Mouse (Mus musculus) MEL (cell line): ENCODE data around the gene Hoxa5. TPM values are rescaled to one million over a fixed set of nuclear protein-coding genes. Genes with fewer than 3 reads are reported as not detected.

Experiments used
- DNase-seq: peaks from one replicate; pipeline ENCODE4 v3.0.0; 2011; ENCODE audit warnings: low read depth, low spot score
- H3K27ac ChIP-seq: 2 replicates; pipeline ENCODE4 v1.5.1; 2012; ENCODE audit warnings: low read depth, mild to moderate bottlenecking, control low read depth, low read length, moderate library complexity; ENCODE audit not compliant: control insufficient read depth
- H3K27me3 ChIP-seq, 2 experiments: fragments of 150-350 bp in 1 of 2; sonication (generic) in 1 of 2; 2 replicates each; pipeline ENCODE4 v1.6.1; 2012; ENCODE audit warnings: low read length in 2 of 2, mild to moderate bottlenecking in 2 of 2, improper control_type of control experiment in 1 of 2, moderate library complexity in 1 of 2; ENCODE audit not compliant: insufficient read depth in 2 of 2, control insufficient read depth in 1 of 2
- H3K36me3 ChIP-seq, 2 experiments: 2 replicates each; pipeline ENCODE4 v1.6.1; 2012 to 2014; ENCODE audit warnings: low read length in 2 of 2, improper control_type of control experiment in 1 of 2, inconsistent platforms in 1 of 2, mild to moderate bottlenecking in 1 of 2; ENCODE audit not compliant: insufficient read depth in 2 of 2, control insufficient read depth in 1 of 2
- H3K4me1 ChIP-seq, 2 experiments: fragments of 150-350 bp in 1 of 2; sonication (generic) in 1 of 2; 2 replicates each; pipeline ENCODE4 v1.6.1; 2012; ENCODE audit warnings: low read length in 2 of 2, improper control_type of control experiment in 1 of 2, mild to moderate bottlenecking in 1 of 2; ENCODE audit not compliant: insufficient read depth in 2 of 2, control insufficient read depth in 1 of 2
- H3K4me3 ChIP-seq, 2 experiments: fragments of 150-350 bp in 1 of 2; sonication (generic) in 1 of 2; 2 replicates each; pipeline ENCODE4 v1.5.1; 2012; ENCODE audit warnings: low read depth in 2 of 2, low read length in 2 of 2, mild to moderate bottlenecking in 2 of 2, moderate library complexity in 2 of 2, control low read depth in 1 of 2, improper control_type of control experiment in 1 of 2; ENCODE audit not compliant: control insufficient read depth in 1 of 2, insufficient read depth in 1 of 2
- H3K79me2 ChIP-seq: 2 replicates; pipeline ENCODE4 v1.6.1; 2012; ENCODE audit warnings: mild to moderate bottlenecking, low read length, moderate library complexity; ENCODE audit not compliant: control insufficient read depth, poor library complexity, insufficient read depth
- H3K9ac ChIP-seq: 2 replicates; pipeline ENCODE4 v1.6.1; 2012; ENCODE audit warnings: low read depth, mild to moderate bottlenecking, control low read depth, low read length, moderate library complexity; ENCODE audit not compliant: control insufficient read depth, poor library complexity, severe bottlenecking
- H3K9me3 ChIP-seq: fragments of 150-350 bp; sonication (generic); replicated peaks from 2 replicates; pipeline ENCODE4 v1.6.1; 2012; ENCODE audit warnings: mild to moderate bottlenecking, low read length, improper control_type of control experiment, moderate library complexity; ENCODE audit not compliant: insufficient read depth
- BHLHE40 ChIP-seq: IDR thresholded peaks from 2 replicates; pipeline ENCODE4 v1.6.1; 2012; ENCODE audit warnings: low read depth, mild to moderate bottlenecking, inconsistent platforms, low read length, improper control_type of control experiment, borderline replicate concordance
- CTCF ChIP-seq, 3 experiments: IDR thresholded peaks in 2 of 3; conservative IDR thresholded peaks in 1 of 3; 2 replicates each; pipeline ENCODE4 v1.5.1; 2011 to 2012; ENCODE audit warnings: low read length in 3 of 3, low read depth in 2 of 3, mild to moderate bottlenecking in 2 of 3, improper control_type of control experiment in 1 of 3, inconsistent platforms in 1 of 3, mixed read lengths in 1 of 3, moderate library complexity in 1 of 3; ENCODE audit not compliant: control insufficient read depth in 1 of 3, insufficient read depth in 1 of 3, poor library complexity in 1 of 3, severe bottlenecking in 1 of 3
- ELF1 ChIP-seq: IDR thresholded peaks from 2 replicates; pipeline ENCODE4 v1.6.1; 2014; ENCODE audit warnings: low read depth, mild to moderate bottlenecking, inconsistent platforms, low read length, improper control_type of control experiment, moderate library complexity
- ETS1 ChIP-seq: IDR thresholded peaks from 2 replicates; pipeline ENCODE4 v1.6.1; 2012; ENCODE audit warnings: low read depth, mild to moderate bottlenecking, inconsistent platforms, low read length, improper control_type of control experiment, moderate library complexity
- GATA1 ChIP-seq: IDR thresholded peaks from 2 replicates; pipeline ENCODE4 v1.6.1; 2011; ENCODE audit warnings: low read depth, low read length, improper control_type of control experiment
- JUND ChIP-seq: IDR thresholded peaks from 2 replicates; pipeline ENCODE4 v1.6.1; 2011; ENCODE audit warnings: low read depth, mild to moderate bottlenecking, improper control_type of control experiment, low read length
- KAT2A ChIP-seq: conservative IDR thresholded peaks from 2 replicates; pipeline ENCODE4 v1.6.1; 2012; ENCODE audit warnings: low read depth, low read length, improper control_type of control experiment, inconsistent platforms
- MAZ ChIP-seq: IDR thresholded peaks from 2 replicates; pipeline ENCODE4 v1.6.1; 2012; ENCODE audit warnings: low read depth, mild to moderate bottlenecking, inconsistent platforms, low read length, improper control_type of control experiment
- MEF2A ChIP-seq: IDR thresholded peaks from 2 replicates; pipeline ENCODE4 v1.6.1; 2014; ENCODE audit warnings: low read depth, mild to moderate bottlenecking, inconsistent platforms, low read length, improper control_type of control experiment; ENCODE audit not compliant: poor library complexity, insufficient replicate concordance, severe bottlenecking; ENCODE audit errors: extremely low read depth
- MXI1 ChIP-seq: IDR thresholded peaks from 2 replicates; pipeline ENCODE4 v1.6.1; 2011; ENCODE audit warnings: mild to moderate bottlenecking, low read depth, low read length, improper control_type of control experiment
- MYC ChIP-seq: IDR thresholded peaks from 2 replicates; pipeline ENCODE4 v1.6.1; 2011; ENCODE audit warnings: low read depth, mild to moderate bottlenecking, low read length, improper control_type of control experiment, moderate library complexity
- NELFE ChIP-seq: IDR thresholded peaks from 2 replicates; pipeline ENCODE4 v1.6.1; 2011; ENCODE audit warnings: low read depth, low read length, improper control_type of control experiment
- NRF1 ChIP-seq: IDR thresholded peaks from 2 replicates; pipeline ENCODE4 v1.6.1; 2014; ENCODE audit warnings: low read depth, mild to moderate bottlenecking, inconsistent platforms, low read length, improper control_type of control experiment, moderate library complexity; ENCODE audit not compliant: poor library complexity, insufficient read depth, severe bottlenecking
- POLR2AphosphoS2 ChIP-seq: IDR thresholded peaks from 2 replicates; pipeline ENCODE4 v1.6.1; 2011; ENCODE audit warnings: low read length, improper control_type of control experiment
- POLR2AphosphoS5 ChIP-seq: IDR thresholded peaks from 2 replicates; pipeline ENCODE4 v1.6.1; 2012; ENCODE audit warnings: low read depth, borderline replicate concordance, mild to moderate bottlenecking, inconsistent platforms, low read length, moderate library complexity, mixed read lengths
- RCOR1 ChIP-seq: IDR thresholded peaks from 2 replicates; pipeline ENCODE4 v1.6.1; 2012; ENCODE audit warnings: low read depth, mild to moderate bottlenecking, inconsistent platforms, low read length, improper control_type of control experiment
- SIN3A ChIP-seq: IDR thresholded peaks from 2 replicates; pipeline ENCODE4 v1.6.1; 2012; ENCODE audit warnings: low read length, improper control_type of control experiment, inconsistent platforms
- TBP ChIP-seq: IDR thresholded peaks from 2 replicates; pipeline ENCODE4 v1.8.0; 2011; ENCODE audit warnings: low read depth, low read length, improper control_type of control experiment
- TCF12 ChIP-seq: IDR thresholded peaks from 2 replicates; pipeline ENCODE4 v1.6.1; 2014; ENCODE audit warnings: low read depth, mild to moderate bottlenecking, inconsistent platforms, low read length, improper control_type of control experiment, moderate library complexity
- UBTF ChIP-seq: IDR thresholded peaks from 2 replicates; pipeline ENCODE4 v1.6.1; 2012; ENCODE audit warnings: low read depth, mild to moderate bottlenecking, inconsistent platforms, low read length, improper control_type of control experiment, moderate library complexity, borderline replicate concordance; ENCODE audit not compliant: insufficient read depth
- USF2 ChIP-seq, 2 experiments: IDR thresholded peaks; 2 replicates each; pipeline ENCODE4 v1.6.1; 2011 to 2012; ENCODE audit warnings: improper control_type of control experiment in 2 of 2, low read length in 2 of 2, borderline replicate concordance in 1 of 2, inconsistent platforms in 1 of 2, low read depth in 1 of 2, mild to moderate bottlenecking in 1 of 2; ENCODE audit not compliant: insufficient read depth in 1 of 2
- ZC3H11A ChIP-seq: IDR thresholded peaks from 2 replicates; pipeline ENCODE4 v1.6.1; 2012; ENCODE audit warnings: low read depth, mild to moderate bottlenecking, inconsistent platforms, low read length, improper control_type of control experiment
- ZKSCAN1 ChIP-seq: IDR thresholded peaks from 2 replicates; pipeline ENCODE4 v1.6.1; 2012; ENCODE audit warnings: low read depth, mild to moderate bottlenecking, inconsistent platforms, low read length, improper control_type of control experiment, moderate library complexity
- polyA plus RNA-seq, 2 experiments: library from polyadenylated mRNA; stranded (reverse) in 1 of 2; unstranded in 1 of 2; fragments of >175 nt in 1 of 2; fragments of >200 nt in 1 of 2; gene quantifications; 2 replicates each; pipeline versions ENCODE4 v1.2.1 to v1.2.4; 2012; ENCODE audit warnings: low replicate concordance in 2 of 2, low read depth in 1 of 2; ENCODE audit not compliant: insufficient read length in 2 of 2, insufficient read depth in 1 of 2, missing spikeins in 1 of 2
- total RNA-seq: library from RNA; depleted of rRNA; stranded (reverse); fragments of 300-350 nt; gene quantifications from 2 replicates; pipeline ENCODE4 v1.2.3, GENCODE M21; 2012

Gene Hoxa5
- total and polyA plus RNA-seq, 3 experiments = not detected

DNA sequence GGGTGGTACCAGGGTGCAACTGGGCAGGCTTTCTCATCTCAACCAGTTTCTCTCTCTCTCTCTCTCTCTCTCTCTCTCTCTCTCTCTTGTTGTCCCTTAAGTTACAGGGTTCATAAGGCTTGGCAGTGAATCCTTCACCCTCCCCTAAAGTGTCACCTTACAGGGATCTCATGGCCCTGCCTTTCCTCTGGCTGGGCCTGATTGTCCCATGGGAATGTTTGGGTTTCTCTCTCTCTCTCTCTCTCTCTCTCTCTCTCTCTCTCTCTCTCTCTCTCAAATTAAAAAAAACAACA is 3.2 kb upstream of the Hoxa5 start:
- no peak overlapping the region for H3K9ac ChIP-seq
- H3K27ac ChIP-seq = no peak overlapping the region
- no peaks in the 10 kb centered on the region for H3K79me2 ChIP-seq
- no peaks in the 10 kb centered on the region for H3K27me3 ChIP-seq
- H3K36me3 ChIP-seq = no peaks in the 10 kb centered on the region
- H3K4me3 ChIP-seq = no peak overlapping the region
- no peak for TF ChIP-seq RCOR1
- TF ChIP-seq ZKSCAN1 = no peak
- H3K4me1 ChIP-seq = no peaks in the 10 kb centered on the region
- no peaks in the 10 kb centered on the region for H3K9me3 ChIP-seq
- no peak for DNase-seq

- Histone ChIP-seq H3K36me3 (no peaks in the 10 kb centered on the region), H3K79me2 (no peaks in the 10 kb centered on the region)
- DNase-seq = no peak
- TF ChIP-seq MEF2A (no peak), SIN3A (no peak), TBP (no peak), MYC (no peak), JUND (no peak), BHLHE40 (no peak), MXI1 (no peak), ZC3H11A (no peak), MAZ (no peak)
- TF ChIP-seq, all 39 proteins: peak for 0
- Histone ChIP-seq H3K4me3 (no peak overlapping the region), H3K27me3 (no peaks in the 10 kb centered on the region), H3K4me1 (no peaks in the 10 kb centered on the region), H3K9me3 (no peaks in the 10 kb centered on the region), H3K27ac (no peak overlapping the region), H3K9ac (no peak overlapping the region)
Measured at GRCm38 (mm10) chr6:52206882-52207683, 2.7 kb upstream of the Hoxa5 start.

DNA sequence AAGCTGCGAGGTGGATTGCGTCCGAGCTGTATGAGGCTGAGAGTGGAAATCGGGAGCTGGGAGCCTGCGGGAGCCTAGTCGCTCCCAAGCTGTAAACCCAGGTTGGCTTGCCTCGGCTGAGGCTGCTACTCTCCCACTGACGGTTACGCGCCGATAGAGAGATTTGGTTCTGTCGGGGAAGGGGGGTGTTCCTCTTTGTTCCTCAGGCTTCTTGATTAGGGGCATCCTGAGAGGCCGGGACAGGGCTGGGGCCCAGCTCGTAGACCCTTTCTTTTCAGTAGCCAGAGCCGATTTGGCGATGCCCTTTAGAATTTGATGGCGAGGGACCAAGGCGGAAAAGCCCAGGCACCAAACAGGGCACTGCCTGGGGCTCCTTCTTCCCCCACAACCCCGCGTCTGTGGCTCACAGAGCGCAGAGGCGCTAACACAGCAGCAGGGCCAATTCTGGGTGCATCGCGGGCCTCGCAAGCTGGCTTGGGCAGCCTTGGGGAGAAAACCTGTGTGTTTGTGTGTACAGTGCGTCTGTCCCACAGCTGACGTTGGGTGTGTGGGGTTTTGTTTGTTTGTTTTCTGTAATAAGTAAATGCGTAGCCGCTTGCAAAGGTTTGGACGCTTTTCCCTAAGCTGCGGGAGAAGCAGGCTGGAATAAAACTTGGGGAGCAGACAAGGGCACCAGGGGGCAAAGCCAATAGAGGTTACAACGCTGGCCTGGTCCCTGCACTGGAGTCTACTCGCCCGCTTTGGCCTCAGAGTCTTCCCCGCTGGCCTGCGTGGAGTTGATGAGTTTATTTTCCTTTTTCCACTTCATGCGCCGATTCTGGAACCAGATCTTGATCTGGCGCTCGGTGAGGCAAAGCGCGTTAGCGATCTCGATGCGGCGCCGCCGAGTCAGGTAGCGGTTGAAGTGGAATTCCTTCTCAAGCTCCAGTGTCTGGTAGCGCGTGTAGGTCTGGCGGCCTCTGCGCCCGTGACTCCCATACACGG is 1.5 kb upstream of the Hoxa5 start:
- no peaks in the 10 kb centered on the region for H3K9me3 ChIP-seq
- DNase-seq = no peak
- TF ChIP-seq JUND (no peak), TCF12 (no peak), NELFE (no peak), KAT2A (no peak), USF2 (IDR thresholded peaks at IDR 0.05; ENCODE audit: borderline replicate concordance in 1 of 2, insufficient read depth in 1 of 2, low read depth in 1 of 2, low read length in 2 of 2) (no peak), CTCF (IDR thresholded peaks at IDR 0.05 in 2 of 3, conservative IDR thresholded peaks at IDR 0.05 in 1 of 3; ENCODE audit: control insufficient read depth in 1 of 3, insufficient read depth in 1 of 3, low read depth in 2 of 3, low read length in 3 of 3, poor library complexity in 1 of 3, severe bottlenecking in 1 of 3) (no peak), POLR2AphosphoS5 (no peak), ETS1 (no peak), UBTF (no peak), ELF1 (no peak), MXI1 (no peak), GATA1 (no peak), NRF1 (no peak), POLR2AphosphoS2 (no peak)
- H3K9ac ChIP-seq = no peak overlapping the region
- no peaks in the 10 kb centered on the region for H3K36me3 ChIP-seq
- no peak overlapping the region for H3K27ac ChIP-seq
- no peaks in the 10 kb centered on the region for H3K4me1 ChIP-seq
- H3K4me3 ChIP-seq = no peak overlapping the region
- no peaks in the 10 kb centered on the region for H3K27me3 ChIP-seq
- H3K79me2 ChIP-seq = no peaks in the 10 kb centered on the region
